Mouse (Mus musculus) limb, embryonic 13.5 days (tissue): ENCODE measurements around the gene Ptchd4. TPM values are rescaled to one million over a fixed set of nuclear protein-coding genes. Genes with fewer than 3 reads are reported as not detected.

Experiments
- ATAC-seq: fragments of 200-750 bp; cut with Nextera tagmentation; 2 replicates; pipeline ENCODE4 v1.8.0; 2017; ENCODE audit warnings: low read depth, moderate number of reproducible peaks, moderate TSS enrichment; ENCODE audit not compliant: low FRiP score
- H3K27ac ChIP-seq: fragments of 300-500 bp; sonication (generic); 2 replicates; pipeline ENCODE4 v1.5.1; 2015; ENCODE audit warnings: inconsistent platforms, mild to moderate bottlenecking, moderate library complexity
- H3K27me3 ChIP-seq: fragments of 300-500 bp; sonication (generic); 2 replicates; pipeline ENCODE4 v1.6.1; 2015; ENCODE audit warnings: mild to moderate bottlenecking, inconsistent platforms
- H3K36me3 ChIP-seq: fragments of 300-500 bp; sonication (generic); 2 replicates; pipeline ENCODE4 v1.6.1; 2015; ENCODE audit warnings: inconsistent platforms, mild to moderate bottlenecking, moderate library complexity
- H3K4me1 ChIP-seq: fragments of 300-500 bp; sonication (generic); 2 replicates; pipeline ENCODE4 v1.6.1; 2015; ENCODE audit warnings: inconsistent platforms
- H3K4me2 ChIP-seq: fragments of 300-500 bp; sonication (generic); replicated peaks from 2 replicates; pipeline ENCODE4 v1.6.1; 2015; ENCODE audit warnings: inconsistent platforms, mild to moderate bottlenecking, moderate library complexity
- H3K4me3 ChIP-seq: fragments of 300-500 bp; sonication (generic); 2 replicates; pipeline ENCODE4 v1.5.1; 2015; ENCODE audit warnings: moderate library complexity, mild to moderate bottlenecking, inconsistent platforms
- H3K9ac ChIP-seq: fragments of 300-500 bp; sonication (generic); 2 replicates; pipeline ENCODE4 v1.6.1; 2015; ENCODE audit warnings: mild to moderate bottlenecking, inconsistent platforms
- H3K9me3 ChIP-seq: fragments of 300-500 bp; sonication (generic); 2 replicates; pipeline ENCODE4 v1.6.1; 2016; ENCODE audit warnings: inconsistent platforms
- WGBS: fragments of 180-500 bp; shearing (Covaris S2); methylation state at CpG from one replicate; pipeline ENCODE4 v1.1.7; 2015; 5-methylcytosine and 5-hydroxymethylcytosine counted together
- polyA plus RNA-seq: library from polyadenylated mRNA; unstranded; fragments of >200 nt; fragmentation: Nextera tagmentation; extraction: Ambion mirVana; gene quantifications from 2 replicates; pipeline ENCODE4 v1.2.1, GENCODE M21; 2015

Gene Ptchd4
- 4.8 and 6.2 TPM in 2 replicates for polyA plus RNA-seq

GRCm38 (mm10) chr17:42315669-42316611, at the start of gene Ptchd4:
TSS of gene Ptchd4 (plus strand) at chr17:42315947.
- 0 out of 2 replicates have a peak within 1 kb of the TSS, but pooled peaks have one; percentile 3 for H3K27ac ChIP-seq

DNA sequence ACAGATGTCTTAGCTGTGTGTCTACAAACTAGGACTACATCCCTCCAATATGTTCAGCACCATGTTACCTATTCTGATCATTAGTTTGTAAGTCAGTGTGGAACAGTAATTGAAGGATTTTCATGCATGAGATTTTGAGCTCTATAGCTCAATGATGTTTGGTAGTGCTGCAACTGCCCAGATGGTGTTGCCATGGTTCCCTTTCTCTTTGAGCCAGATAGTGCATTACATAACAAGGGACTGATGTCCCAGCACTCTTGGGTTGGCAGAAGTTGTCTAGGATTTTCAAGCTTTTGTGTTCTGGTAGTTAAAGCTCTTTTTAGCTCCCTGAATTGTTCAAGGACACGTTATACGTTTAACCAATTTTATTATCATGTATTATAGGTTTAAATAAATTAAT, 38.9 kb upstream of the Ptchd4 start:
- WGBS = 85% methylated on average over 2 of the region's 2 CpGs
- no peak overlapping the region for H3K4me2 ChIP-seq

More at GRCm38 (mm10) chr17:42315669-42316611, at the start of gene Ptchd4:
- Histone ChIP-seq H3K27me3 (peaks cover 23% of the 10 kb centered on the region), H3K4me1 (peaks cover 16% of the 10 kb centered on the region), H3K9me3 (no peaks in the 10 kb centered on the region), H3K36me3 (no peaks in the 10 kb centered on the region), H3K9ac (peak within 1 kb of the TSS; percentile 75), H3K4me2 (peak within 1 kb of the TSS; percentile 89), H3K4me3 (peak within 1 kb of the TSS; percentile 62)
- under 1% methylated on average over 54 of the region's 56 CpGs for WGBS
- ATAC-seq = peak; percentile 83

GRCm38 (mm10) chr17:42284391-42284790, 31.4 kb upstream of the Ptchd4 start:
- Histone ChIP-seq H3K4me3 (no peak overlapping the region), H3K9ac (no peak overlapping the region), H3K27me3 (no peaks in the 10 kb centered on the region), H3K4me2 (no peak overlapping the region), H3K9me3 (no peaks in the 10 kb centered on the region), H3K27ac (no peak overlapping the region), H3K4me1 (no peaks in the 10 kb centered on the region), H3K36me3 (no peaks in the 10 kb centered on the region)
- no peak for ATAC-seq
- 71% methylated on average over 1 of the region's 1 CpGs for WGBS

More for the DNA sequence above, 38.9 kb upstream of the Ptchd4 start:
- no peak overlapping the region for H3K9ac ChIP-seq
- H3K27ac ChIP-seq = no peak overlapping the region
- H3K4me3 ChIP-seq = no peak overlapping the region
- no peaks in the 10 kb centered on the region for H3K36me3 ChIP-seq
- no peaks in the 10 kb centered on the region for H3K27me3 ChIP-seq
- H3K4me1 ChIP-seq = no peaks in the 10 kb centered on the region
- no peak for ATAC-seq
- no peaks in the 10 kb centered on the region for H3K9me3 ChIP-seq

GRCm38 (mm10) chr17:42286255-42286654, 29.5 kb upstream of the Ptchd4 start:
- ATAC-seq = no peak
- no peaks in the 10 kb centered on the region for H3K27me3 ChIP-seq
- no peak overlapping the region for H3K4me2 ChIP-seq
- no peak overlapping the region for H3K27ac ChIP-seq
- no peak overlapping the region for H3K9ac ChIP-seq
- H3K4me3 ChIP-seq = no peak overlapping the region
- no peaks in the 10 kb centered on the region for H3K36me3 ChIP-seq
- no peaks in the 10 kb centered on the region for H3K4me1 ChIP-seq
- H3K9me3 ChIP-seq = no peaks in the 10 kb centered on the region; the same call in 1 of the 2 replicates
- WGBS = 76% methylated on average over 3 of the region's 3 CpGs

- H3K9me3 ChIP-seq = no peaks in the 10 kb centered on the region; the same call in 1 of the 2 replicates
- no peak for ATAC-seq
- no peaks in the 10 kb centered on the region for H3K27me3 ChIP-seq
- H3K9ac ChIP-seq = no peak overlapping the region
- no peak overlapping the region for H3K4me3 ChIP-seq
- H3K4me1 ChIP-seq = no peaks in the 10 kb centered on the region
- no peak overlapping the region for H3K27ac ChIP-seq
- H3K36me3 ChIP-seq = no peaks in the 10 kb centered on the region
- H3K4me2 ChIP-seq = no peak overlapping the region
Measured at GRCm38 (mm10) chr17:42290341-42290740, 25.4 kb upstream of the Ptchd4 start.

DNA sequence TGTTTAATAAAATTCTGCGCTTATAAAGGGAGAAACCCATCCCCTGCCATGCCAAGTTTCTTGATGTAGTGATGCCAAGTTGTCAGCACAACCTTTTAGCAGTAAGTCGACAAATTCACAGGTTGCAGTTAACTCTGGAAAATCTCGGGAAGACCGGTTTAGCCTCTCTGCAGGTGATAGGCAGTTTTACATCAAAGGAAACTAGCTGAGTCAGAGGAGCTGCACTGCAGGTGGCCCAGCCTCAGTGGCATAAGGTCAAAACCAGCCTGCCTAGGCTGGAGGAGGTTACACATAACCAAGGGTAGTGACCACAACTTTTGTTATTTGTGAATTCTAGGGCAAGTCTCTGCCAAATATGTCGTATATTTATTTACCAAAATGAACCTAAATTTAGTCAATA, 24.0 kb upstream of the Ptchd4 start:
- no peak overlapping the region for H3K4me2 ChIP-seq
- no peak overlapping the region for H3K27ac ChIP-seq
- H3K9ac ChIP-seq = no peak overlapping the region
- 36% methylated on average over 5 of the region's 5 CpGs for WGBS
- no peaks in the 10 kb centered on the region for H3K27me3 ChIP-seq
- H3K4me1 ChIP-seq = no peaks in the 10 kb centered on the region
- ATAC-seq = no peak
- H3K36me3 ChIP-seq = no peaks in the 10 kb centered on the region
- no peak overlapping the region for H3K4me3 ChIP-seq
- H3K9me3 ChIP-seq = no peaks in the 10 kb centered on the region; the same call in 1 of the 2 replicates

- 62% methylated on average over 4 of the region's 4 CpGs for WGBS
- no peak overlapping the region for H3K4me3 ChIP-seq
- H3K36me3 ChIP-seq = no peaks in the 10 kb centered on the region
- ATAC-seq = no peak
- no peaks in the 10 kb centered on the region for H3K4me1 ChIP-seq
- H3K9me3 ChIP-seq = no peaks in the 10 kb centered on the region
- no peaks in the 10 kb centered on the region for H3K27me3 ChIP-seq
- no peak overlapping the region for H3K27ac ChIP-seq
- H3K4me2 ChIP-seq = no peak overlapping the region
- H3K9ac ChIP-seq = no peak overlapping the region
Measured at GRCm38 (mm10) chr17:42297986-42298385, 17.8 kb upstream of the Ptchd4 start.

DNA sequence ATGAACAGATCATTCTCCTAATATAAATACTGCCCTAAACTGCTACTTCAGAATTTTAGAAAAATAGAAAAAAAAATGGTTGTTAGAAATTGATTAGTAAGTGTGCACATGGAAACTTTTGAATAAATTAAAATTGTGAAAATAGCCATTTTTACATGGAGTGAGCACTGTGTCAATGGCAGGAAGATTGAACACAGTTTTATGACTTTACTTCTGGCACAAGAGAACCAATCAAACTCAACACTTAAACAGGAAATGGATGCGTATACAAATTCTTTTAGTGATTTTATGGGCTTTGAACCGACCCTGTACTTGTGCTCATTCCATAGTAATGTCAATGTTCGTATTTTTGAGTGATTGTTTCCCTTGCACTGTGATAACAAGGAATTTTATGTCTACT, 16.1 kb upstream of the Ptchd4 start:
- H3K9me3 ChIP-seq = no peaks in the 10 kb centered on the region
- H3K4me2 ChIP-seq = no peak overlapping the region
- H3K4me1 ChIP-seq = no peaks in the 10 kb centered on the region
- H3K27me3 ChIP-seq = no peaks in the 10 kb centered on the region
- no peaks in the 10 kb centered on the region for H3K36me3 ChIP-seq
- H3K27ac ChIP-seq = no peak overlapping the region
- H3K9ac ChIP-seq = no peak overlapping the region
- H3K4me3 ChIP-seq = no peak overlapping the region
- ATAC-seq = no peak
- WGBS = 49% methylated on average over 3 of the region's 3 CpGs

DNA sequence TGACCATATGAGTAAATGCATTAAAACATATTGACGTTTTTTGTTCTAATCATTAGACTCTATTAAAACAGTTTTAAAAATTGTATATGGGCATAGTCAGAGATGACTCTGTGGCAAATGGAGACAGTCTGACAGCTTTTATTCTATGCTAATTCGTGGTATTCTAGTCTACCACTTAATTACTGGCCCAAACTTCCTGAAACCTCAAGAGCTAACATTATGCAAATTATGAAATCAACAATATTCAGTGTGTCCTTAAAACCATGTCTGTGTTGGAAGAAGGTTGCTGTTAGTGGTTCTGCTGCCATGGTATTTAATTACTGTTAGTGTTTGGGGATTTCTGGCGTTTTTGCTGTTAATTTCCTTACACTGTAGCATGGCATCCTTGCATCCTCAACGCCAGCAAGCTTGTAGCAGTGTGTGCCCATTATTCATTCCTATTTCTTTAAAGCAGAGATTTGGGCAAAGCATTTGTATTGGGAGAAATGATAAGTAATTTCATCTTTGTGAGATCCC, 12.6 kb upstream of the Ptchd4 start:
- no peaks in the 10 kb centered on the region for H3K9me3 ChIP-seq
- H3K4me2 ChIP-seq = no peak overlapping the region
- H3K27ac ChIP-seq = no peak overlapping the region
- no peaks in the 10 kb centered on the region for H3K4me1 ChIP-seq
- no peaks in the 10 kb centered on the region for H3K27me3 ChIP-seq
- no peak overlapping the region for H3K4me3 ChIP-seq
- H3K9ac ChIP-seq = no peak overlapping the region
- 67% methylated on average over 4 of the region's 4 CpGs for WGBS
- no peak for ATAC-seq
- H3K36me3 ChIP-seq = no peaks in the 10 kb centered on the region

- Histone ChIP-seq H3K4me3 (no peak overlapping the region), H3K4me1 (no peaks in the 10 kb centered on the region), H3K27me3 (no peaks in the 10 kb centered on the region), H3K9ac (no peak overlapping the region), H3K9me3 (no peaks in the 10 kb centered on the region), H3K27ac (no peak overlapping the region), H3K4me2 (no peak overlapping the region), H3K36me3 (no peaks in the 10 kb centered on the region)
- no peak for ATAC-seq
- WGBS = 60% methylated on average over 4 of the region's 4 CpGs
Measured at GRCm38 (mm10) chr17:42304262-42304661, 11.5 kb upstream of the Ptchd4 start.

GRCm38 (mm10) chr17:42307001-42307400, 8.7 kb upstream of the Ptchd4 start:
- Histone ChIP-seq H3K9me3 (no peaks in the 10 kb centered on the region), H3K27ac (no peak overlapping the region), H3K9ac (no peak overlapping the region), H3K27me3 (no peaks in the 10 kb centered on the region), H3K4me1 (no peaks in the 10 kb centered on the region), H3K4me3 (no peak overlapping the region), H3K36me3 (no peaks in the 10 kb centered on the region), H3K4me2 (no peak overlapping the region)
- ATAC-seq = no peak
- WGBS = 94% methylated on average over 1 of the region's 1 CpGs

DNA sequence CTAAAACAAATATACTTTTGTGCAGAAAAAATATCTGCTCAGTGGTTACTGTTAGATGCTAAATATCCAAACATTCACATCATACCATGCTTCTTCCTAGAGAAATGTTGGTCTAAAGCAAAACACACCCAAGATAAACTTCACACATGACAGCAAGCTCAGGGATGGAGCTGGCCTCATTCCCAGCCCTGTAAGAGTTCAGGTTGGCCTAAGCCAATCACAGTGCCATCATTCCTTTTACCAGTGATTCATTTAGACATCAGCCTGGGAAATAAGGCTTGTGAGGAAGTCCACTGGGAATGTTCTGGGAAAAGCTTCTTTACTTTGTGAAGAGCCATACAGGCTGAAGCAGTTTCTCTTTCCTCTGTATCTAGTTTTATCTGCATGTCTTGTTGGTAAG, 5.6 kb upstream of the Ptchd4 start:
- Histone ChIP-seq H3K27ac (no peak overlapping the region), H3K27me3 (no peaks in the 10 kb centered on the region), H3K9ac (no peak overlapping the region), H3K9me3 (no peaks in the 10 kb centered on the region), H3K4me3 (no peak overlapping the region), H3K4me2 (no peak overlapping the region), H3K4me1 (peaks cover 3% of the 10 kb centered on the region; the same call in 1 of the 2 replicates), H3K36me3 (no peaks in the 10 kb centered on the region)
- no peak for ATAC-seq
